Mouse (Mus musculus) lung, embryonic 16.5 days (tissue): Measurements from ENCODE around the gene Sec11a. TPM values are rescaled to one million over a fixed set of nuclear protein-coding genes. Genes with fewer than 3 reads are reported as not detected.

Experiments
- ATAC-seq: fragments of 200-750 bp; cut with Nextera tagmentation; 2 replicates; pipeline ENCODE4 v1.8.0; 2017; ENCODE audit warnings: low read depth, mild to moderate bottlenecking, moderate library complexity
- H3K27ac ChIP-seq: fragments of 300-500 bp; sonication (generic); 2 replicates; pipeline ENCODE4 v1.5.1; 2014; ENCODE audit warnings: mild to moderate bottlenecking, control low read depth, low read length
- H3K27me3 ChIP-seq: fragments of 300-500 bp; sonication (generic); 2 replicates; pipeline ENCODE4 v1.6.1; 2014; ENCODE audit warnings: low read depth, low read length, mixed read lengths; ENCODE audit not compliant: control insufficient read depth, insufficient read depth
- H3K36me3 ChIP-seq: fragments of 300-500 bp; sonication (generic); 2 replicates; pipeline ENCODE4 v1.6.1; 2014; ENCODE audit warnings: low read length; ENCODE audit not compliant: control insufficient read depth, insufficient read depth
- H3K4me1 ChIP-seq: fragments of 300-500 bp; sonication (generic); replicated peaks from 2 replicates; pipeline ENCODE4 v1.6.1; 2014; ENCODE audit warnings: low read length, mixed read lengths; ENCODE audit not compliant: control insufficient read depth, insufficient read depth
- H3K4me2 ChIP-seq: fragments of 300-500 bp; sonication (generic); 2 replicates; pipeline ENCODE4 v1.6.1; 2014; ENCODE audit warnings: low read depth, low read length, control low read depth
- H3K4me3 ChIP-seq: fragments of 300-500 bp; sonication (generic); 2 replicates; pipeline ENCODE4 v1.5.1; 2014; ENCODE audit warnings: mild to moderate bottlenecking, low read length, control low read depth
- H3K9ac ChIP-seq: fragments of 300-500 bp; sonication (generic); 2 replicates; pipeline ENCODE4 v1.6.1; 2014; ENCODE audit warnings: low read length, control low read depth
- H3K9me3 ChIP-seq: fragments of 300-500 bp; sonication (generic); 2 replicates; pipeline ENCODE4 v1.6.1; 2016; ENCODE audit warnings: low read length; ENCODE audit not compliant: control insufficient read depth
- WGBS: fragments of 180-500 bp; shearing (Covaris S2); extraction: QIAGEN DNeasy Blood & Tissue Kit; methylation state at CpG from one replicate; pipeline ENCODE4 v1.1.7; 2014; 5-methylcytosine and 5-hydroxymethylcytosine counted together
- polyA plus RNA-seq: library from polyadenylated mRNA; unstranded; fragments of >200 nt; fragmentation: Nextera tagmentation; extraction: Ambion mirVana; gene quantifications from 2 replicates; pipeline ENCODE4 v1.2.1, GENCODE M21; 2015

Gene Sec11a
- polyA plus RNA-seq, 1 experiment from 2014 or later = 195 TPM

GRCm38 (mm10) chr7:80868686-80869085 lies 78.9 kb downstream of the Sec11a start:
- Histone ChIP-seq H3K9me3 (0 out of 2 replicates have a peak, but pooled peaks cover 2% of the 10 kb centered on the region), H3K4me1 (peaks cover 12% of the 10 kb centered on the region), H3K27ac (no peak overlapping the region), H3K27me3 (no peaks in the 10 kb centered on the region), H3K4me3 (no peak overlapping the region), H3K36me3 (peaks cover 46% of the 10 kb centered on the region), H3K4me2 (no peak overlapping the region), H3K9ac (no peak overlapping the region)
- whole genome bisulfite sequencing = 85% methylated on average over 2 of the region's 2 CpGs
- no peak for ATAC-seq

- peak overlapping the region; percentile 32; the same call in 1 of the 2 replicates for H3K9ac ChIP-seq
- no peaks in the 10 kb centered on the region for H3K9me3 ChIP-seq
- H3K4me2 ChIP-seq = no peak overlapping the region
- H3K36me3 ChIP-seq = peaks cover 38% of the 10 kb centered on the region
- peaks cover 26% of the 10 kb centered on the region for H3K4me1 ChIP-seq
- WGBS = 47% methylated on average over 7 of the region's 7 CpGs
- peak overlapping the region; percentile 48 for H3K27ac ChIP-seq
- no peaks in the 10 kb centered on the region for H3K27me3 ChIP-seq
- H3K4me3 ChIP-seq = no peak overlapping the region
- ATAC-seq = no peak
These were observed 80.9 kb downstream of the Sec11a start for GRCm38 (mm10) chr7:80866514-80867147.

DNA sequence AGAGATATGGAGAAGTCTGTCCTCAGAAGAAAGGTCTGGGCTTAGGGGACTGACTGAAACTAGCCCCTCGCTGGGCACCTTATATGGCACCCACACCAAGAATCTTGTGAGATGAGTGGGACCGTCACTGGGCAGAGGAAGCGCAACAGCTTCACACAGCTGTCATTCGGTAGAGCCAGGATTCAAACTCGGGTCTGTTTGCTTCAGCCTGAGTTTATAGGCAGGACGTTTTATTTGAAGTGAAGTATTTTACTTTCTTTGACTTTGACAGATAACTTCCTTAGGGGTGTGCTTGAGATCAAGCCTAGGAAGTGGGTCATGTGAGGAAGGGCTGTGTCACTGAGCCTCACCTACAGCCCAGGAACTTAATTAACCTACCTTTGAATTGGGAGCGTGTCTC lies 82.1 kb downstream of the Sec11a start:
- H3K27ac ChIP-seq = peak overlapping the region; percentile 73
- H3K4me2 ChIP-seq = 0 out of 2 replicates have a peak overlapping the region, but pooled peaks have one; percentile 16
- H3K4me1 ChIP-seq = peaks cover 28% of the 10 kb centered on the region
- H3K36me3 ChIP-seq = peaks cover 32% of the 10 kb centered on the region
- H3K9ac ChIP-seq = no peak overlapping the region
- no peaks in the 10 kb centered on the region for H3K9me3 ChIP-seq
- WGBS = 83% methylated on average over 7 of the region's 7 CpGs
- ATAC-seq = no peak
- no peaks in the 10 kb centered on the region for H3K27me3 ChIP-seq
- H3K4me3 ChIP-seq = no peak overlapping the region

DNA sequence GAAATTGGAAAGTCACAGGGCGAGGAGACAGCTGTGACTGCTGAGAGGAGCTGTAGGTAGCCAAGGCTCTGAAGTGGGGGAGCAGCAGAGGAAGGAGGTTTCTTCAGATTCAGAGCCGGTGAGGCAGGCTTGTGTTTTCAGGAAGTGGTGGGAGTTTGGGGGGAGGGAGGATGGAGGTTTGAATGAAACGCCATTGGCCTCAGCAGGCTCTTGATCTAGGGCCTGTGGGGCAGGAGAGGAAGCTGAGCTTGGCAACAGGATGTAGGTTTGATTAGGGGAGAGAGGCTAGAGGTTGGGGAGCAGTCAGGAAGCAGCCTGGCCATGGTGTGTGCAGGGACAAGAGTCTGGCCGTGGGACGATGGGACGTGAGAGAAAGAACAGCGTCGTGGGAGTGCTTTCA lies 82.7 kb downstream of the Sec11a start:
- Histone ChIP-seq H3K4me3 (no peak overlapping the region), H3K27ac (peak overlapping the region; percentile 73), H3K4me1 (peaks cover 28% of the 10 kb centered on the region), H3K9me3 (no peaks in the 10 kb centered on the region), H3K36me3 (peaks cover 27% of the 10 kb centered on the region), H3K27me3 (no peaks in the 10 kb centered on the region), H3K4me2 (peak overlapping the region; percentile 16; the same call in 1 of the 2 replicates), H3K9ac (no peak overlapping the region; the same call in 1 of the 2 replicates)
- ATAC-seq = peak; percentile 11; the same call in 1 of the 2 replicates
- 58% methylated on average over 8 of the region's 8 CpGs for WGBS

GRCm38 (mm10) chr7:80864151-80864550 lies 83.4 kb downstream of the Sec11a start:
- Histone ChIP-seq H3K4me1 (peaks cover 28% of the 10 kb centered on the region), H3K36me3 (peaks cover 24% of the 10 kb centered on the region), H3K9me3 (no peaks in the 10 kb centered on the region), H3K27me3 (no peaks in the 10 kb centered on the region), H3K27ac (peak overlapping the region; percentile 73), H3K4me3 (no peak overlapping the region), H3K4me2 (no peak overlapping the region), H3K9ac (no peak overlapping the region)
- no peak for ATAC-seq
- 68% methylated on average over 1 of the region's 1 CpGs for WGBS

DNA sequence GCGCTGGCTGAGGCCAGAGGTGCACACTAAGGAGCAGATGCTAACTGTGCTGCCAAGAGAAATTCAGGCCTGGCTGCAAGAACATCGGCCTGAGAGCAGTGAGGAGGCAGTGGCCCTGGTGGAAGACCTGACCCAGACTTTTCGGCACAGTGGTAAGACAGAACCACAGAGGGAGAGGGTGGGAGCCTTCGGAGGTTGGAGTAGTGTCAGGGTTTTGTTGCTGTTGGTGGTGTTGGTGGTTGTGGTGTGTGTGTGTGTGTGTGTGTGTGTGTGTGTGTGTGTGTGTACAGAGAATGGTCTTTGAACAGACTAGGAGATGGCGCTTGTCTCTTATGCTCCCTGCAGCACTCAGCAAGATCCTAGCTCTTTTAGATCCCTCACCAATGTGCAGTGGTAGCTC lies 84.1 kb downstream of the Sec11a start:
- peak overlapping the region; percentile 73; the same call in 1 of the 2 replicates for H3K27ac ChIP-seq
- peaks cover 28% of the 10 kb centered on the region for H3K4me1 ChIP-seq
- no peak for ATAC-seq
- peaks cover 21% of the 10 kb centered on the region for H3K36me3 ChIP-seq
- WGBS = 85% methylated on average over 5 of the region's 5 CpGs
- no peaks in the 10 kb centered on the region for H3K27me3 ChIP-seq
- H3K9me3 ChIP-seq = no peaks in the 10 kb centered on the region
- H3K9ac ChIP-seq = peak overlapping the region; percentile 43
- H3K4me3 ChIP-seq = no peak overlapping the region
- no peak overlapping the region for H3K4me2 ChIP-seq

- peaks cover 28% of the 10 kb centered on the region for H3K4me1 ChIP-seq
- H3K9me3 ChIP-seq = no peaks in the 10 kb centered on the region
- WGBS = 86% methylated on average over 2 of the region's 2 CpGs
- H3K4me3 ChIP-seq = no peak overlapping the region
- H3K4me2 ChIP-seq = no peak overlapping the region
- H3K27ac ChIP-seq = no peak overlapping the region
- ATAC-seq = no peak
- H3K9ac ChIP-seq = no peak overlapping the region
- H3K27me3 ChIP-seq = no peaks in the 10 kb centered on the region
- peaks cover 12% of the 10 kb centered on the region for H3K36me3 ChIP-seq
These were observed 85.1 kb downstream of the Sec11a start for GRCm38 (mm10) chr7:80862475-80862874.

DNA sequence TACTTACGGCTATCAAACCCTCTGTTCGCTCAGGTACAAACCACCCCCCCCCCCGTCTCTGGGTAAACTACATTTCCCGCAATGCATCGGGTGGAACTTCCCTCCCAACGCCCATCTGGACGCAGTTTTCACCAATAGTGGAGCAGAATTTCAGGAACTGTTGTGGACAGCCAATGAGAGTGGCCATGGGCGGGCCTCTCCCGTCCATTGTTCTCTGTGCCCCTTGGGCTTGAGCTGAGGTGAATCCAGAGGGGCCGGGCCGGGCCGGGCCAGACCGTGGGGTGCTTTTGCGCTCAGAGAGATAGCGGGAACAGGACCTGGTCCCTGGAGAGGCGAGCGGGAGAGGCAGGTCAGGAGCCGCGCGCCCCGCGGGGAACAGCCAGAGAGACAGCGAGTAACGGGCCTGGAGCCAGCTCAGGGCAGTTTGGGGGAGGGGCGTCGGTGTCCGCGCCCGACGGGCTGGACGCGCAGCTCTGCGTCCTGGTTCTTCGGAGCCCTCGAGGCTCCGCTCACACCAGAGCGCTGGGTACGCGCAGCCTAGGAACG lies 86.8 kb downstream of the Sec11a start, which contains the start of gene Zscan2:
Gene Zscan2 (plus strand): TSS at position 192 of the 546 bp plus-strand sequence.
- Histone ChIP-seq H3K9me3 (no peaks in the 10 kb centered on the region), H3K36me3 (peaks cover 8% of the 10 kb centered on the region), H3K9ac (peak within 1 kb of the TSS; percentile 83), H3K27me3 (no peaks in the 10 kb centered on the region), H3K27ac (peak within 1 kb of the TSS; percentile 78), H3K4me3 (peak within 1 kb of the TSS; percentile 66), H3K4me1 (peaks cover 24% of the 10 kb centered on the region), H3K4me2 (peak within 1 kb of the TSS; percentile 85)
- peak; percentile 98 for ATAC-seq
- under 1% methylated on average over 38 of the region's 40 CpGs for WGBS

DNA sequence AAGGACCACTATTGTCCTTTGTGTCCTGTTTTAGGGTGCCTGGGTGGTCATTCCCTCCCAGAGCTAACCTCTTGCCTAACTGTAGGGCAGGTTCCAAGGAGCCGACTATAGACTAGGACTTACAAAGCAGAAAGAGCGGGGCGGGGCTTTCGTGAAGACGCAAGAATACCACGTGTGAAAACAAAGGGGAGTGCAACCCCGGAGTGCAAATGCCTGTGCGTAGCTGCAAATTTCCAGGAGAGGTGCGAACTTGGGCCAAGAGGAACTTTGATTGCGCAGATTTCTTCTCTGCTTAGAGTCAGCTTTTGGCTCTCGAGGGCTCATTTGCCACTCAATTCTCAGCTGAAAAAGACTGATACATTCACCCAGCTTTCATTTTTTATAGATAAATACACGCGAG lies 87.4 kb downstream of the Sec11a start:
- WGBS = under 1% methylated on average over 13 of the region's 13 CpGs
- H3K36me3 ChIP-seq = peaks cover 3% of the 10 kb centered on the region; the same call in 1 of the 2 replicates
- peak overlapping the region; percentile 60 for H3K9ac ChIP-seq
- H3K27me3 ChIP-seq = no peaks in the 10 kb centered on the region
- no peaks in the 10 kb centered on the region for H3K9me3 ChIP-seq
- H3K4me2 ChIP-seq = peak overlapping the region; percentile 66
- ATAC-seq = peak; percentile 64
- peak overlapping the region; percentile 14; the same call in 1 of the 2 replicates for H3K27ac ChIP-seq
- H3K4me1 ChIP-seq = peaks cover 22% of the 10 kb centered on the region
- H3K4me3 ChIP-seq = peak overlapping the region; percentile 66
